ENCODE assay signal across 10 mouse cellular contexts in genomic region chr15:82952292-82952705, GRCm38 (mm10). TPM values are rescaled to one million over a fixed set of nuclear protein-coding genes. Genes with fewer than 3 reads are reported as not detected.
DNase-seq lines count a peak whose midpoint lies in the region; ATAC-seq lines count a peak whose summit lies in the region.
"Had no signal": no experiment of that assay in that cellular context is flagged by ENCODE, and none has a peak within 500 bp of the region (broad histone marks: within the 10 kb centered on the region; RNA-seq: fewer than 3 reads in every experiment).

No protein-coding gene starts in this region.

- H3K4me2 ChIP-seq in kidney, embryonic 14.5 days (replicated peaks; ENCODE audit: low read depth, low read length), result no peak overlapping the region; the same call in 1 of the 2 replicates
- no peak overlapping the region for H3K4me2 ChIP-seq in hindbrain, embryonic 14.5 days (replicated peaks)
- H3K4me2 ChIP-seq in neural tube, embryonic 13.5 days, result peak overlapping the region; percentile 32

- H3K36me3 ChIP-seq in kidney, embryonic 14.5 days (ENCODE audit: control insufficient read depth, insufficient read depth, low read length), result no peaks in the 10 kb centered on the region
- H3K36me3 ChIP-seq in hindbrain, embryonic 14.5 days (replicated peaks; ENCODE audit: control insufficient read depth, insufficient read depth), result no peaks in the 10 kb centered on the region
- no peaks in the 10 kb centered on the region for H3K36me3 ChIP-seq in neural tube, embryonic 13.5 days

- 0 out of 2 replicates have a peak, but pooled peaks have one; percentile 28 for ATAC-seq in kidney, embryonic 14.5 days (ENCODE audit: low FRiP score, low TSS enrichment)
- ATAC-seq in hindbrain, embryonic 14.5 days (ENCODE audit: low FRiP score), result peak; percentile 56
- peak; percentile 69 for ATAC-seq in neural tube, embryonic 13.5 days (ENCODE audit: low read depth)

- H3K27me3 ChIP-seq in kidney, embryonic 14.5 days (ENCODE audit: control insufficient read depth, insufficient read depth, low read length), result peaks cover 38% of the 10 kb centered on the region
- H3K27me3 ChIP-seq in hindbrain, embryonic 14.5 days (ENCODE audit: control insufficient read depth, insufficient read depth, low read length), result peaks cover 29% of the 10 kb centered on the region
- H3K27me3 ChIP-seq in neural tube, embryonic 13.5 days, result peaks cover 90% of the 10 kb centered on the region

- DNase-seq in kidney, adult 11 months, result no peak
- DNase-seq in embryo, embryonic 11 days, result peak; percentile 82
- DNase-seq in hindbrain, embryonic 14.5 days (ENCODE audit: low spot score), result peak; percentile 67
- no peak for DNase-seq in kidney, postnatal 36 days
- DNase-seq in kidney, postnatal 14 days, result no peak
- DNase-seq in urinary bladder, postnatal 10 days (ENCODE audit: low spot score), result no peak
- DNase-seq: cerebellum, adult 11 months; kidney, adult 18-20 months had no signal

- no peak overlapping the region for H3K4me3 ChIP-seq in kidney, embryonic 14.5 days (ENCODE audit: low read length)
- no peak overlapping the region for H3K4me3 ChIP-seq in hindbrain, embryonic 14.5 days (replicated peaks; ENCODE audit: low read length)
- H3K4me3 ChIP-seq in neural tube, embryonic 13.5 days, result no peak overlapping the region

- no peak overlapping the region for H3K9ac ChIP-seq in kidney, embryonic 14.5 days (ENCODE audit: low read depth, low read length)
- H3K9ac ChIP-seq in hindbrain, embryonic 14.5 days, result no peak overlapping the region
- peak overlapping the region; percentile 38 for H3K9ac ChIP-seq in neural tube, embryonic 13.5 days

- no peak overlapping the region for H3K27ac ChIP-seq in kidney, embryonic 14.5 days (ENCODE audit: low read depth, low read length)
- H3K27ac ChIP-seq in hindbrain, embryonic 14.5 days, result peak overlapping the region; percentile 46; the same call in 1 of the 2 replicates
- H3K27ac ChIP-seq in neural tube, embryonic 13.5 days (replicated peaks), result peak overlapping the region; percentile 74

- peaks cover 30% of the 10 kb centered on the region; the same call in 1 of the 2 replicates for H3K4me1 ChIP-seq in kidney, embryonic 14.5 days (ENCODE audit: control insufficient read depth, insufficient read depth, low read length)
- peaks cover 43% of the 10 kb centered on the region for H3K4me1 ChIP-seq in hindbrain, embryonic 14.5 days (replicated peaks; ENCODE audit: control insufficient read depth, insufficient read depth, low read length)
- peaks cover 99% of the 10 kb centered on the region for H3K4me1 ChIP-seq in neural tube, embryonic 13.5 days (replicated peaks)

- WGBS in kidney, embryonic 14.5 days, result 9% methylated on average over 20 of the region's 20 CpGs
- 7% methylated on average over 20 of the region's 20 CpGs for WGBS in hindbrain, embryonic 14.5 days
- WGBS in neural tube, embryonic 13.5 days, result 2% methylated on average over 20 of the region's 20 CpGs

- no peaks in the 10 kb centered on the region for H3K9me3 ChIP-seq in kidney, embryonic 14.5 days (ENCODE audit: control insufficient read depth, low read length)
- no peaks in the 10 kb centered on the region for H3K9me3 ChIP-seq in hindbrain, embryonic 14.5 days (ENCODE audit: control insufficient read depth, low read length)
- H3K9me3 ChIP-seq in neural tube, embryonic 13.5 days, result no peaks in the 10 kb centered on the region

RNA-seq across cellular contexts. Expression of gene Tcf20, which starts 35.4 kb away (rescaled TPM):
- polyA plus RNA-seq in kidney, embryonic 14.5 days (2014; fragmentation: Nextera tagmentation; extraction: Ambion mirVana), result 7.1 and 11.6 TPM in 2 replicates
- 14.0 TPM in 2 replicates for polyA plus RNA-seq in hindbrain, embryonic 14.5 days (2014; fragmentation: Nextera tagmentation; extraction: Ambion mirVana)
- 11.8 and 12.7 TPM in 2 replicates for polyA plus RNA-seq in neural tube, embryonic 13.5 days (2015; fragmentation: Nextera tagmentation; extraction: Ambion mirVana)

Comparison
In these comparisons a context has a peak if more than half of its experiments do, and no peak if none do; other contexts are left out.
1. DNase-seq: peak in embryo, embryonic 11 days (single experiment) and hindbrain, embryonic 14.5 days (single experiment); none in kidney, adult 11 months (single experiment), kidney, postnatal 36 days (0 of 2), kidney, postnatal 14 days (single experiment) and urinary bladder, postnatal 10 days (single experiment).
2. Peak in every context shown above with its lines, with median percentiles within 50 percentile points of each other: ATAC-seq.